Mouse (Mus musculus) limb, embryonic 11.5 days (tissue): ENCODE data around the gene Pole. TPM values are rescaled to one million over a fixed set of nuclear protein-coding genes. Genes with fewer than 3 reads are reported as not detected.
A peak's percentile ranks its signal among the peaks of the same experiment; 100 is the strongest.

ENCODE experiments used
- ATAC-seq: fragments of 200-750 bp; cut with Nextera tagmentation; 2 replicates; pipeline ENCODE4 v1.8.0; 2017; ENCODE audit warnings: low read depth; ENCODE audit not compliant: insufficient number of reproducible peaks, low FRiP score, low TSS enrichment
- DNase-seq: peaks from one replicate; pipeline ENCODE4 v3.0.0-alpha.2; 2015; ENCODE audit warnings: low spot score
- H3K27ac ChIP-seq: fragments of 300-500 bp; sonication (generic); replicated peaks from 2 replicates; pipeline ENCODE4 v1.5.1; 2014; ENCODE audit warnings: low read depth, mild to moderate bottlenecking, low read length
- H3K27me3 ChIP-seq: fragments of 300-500 bp; sonication (generic); 2 replicates; pipeline ENCODE4 v1.6.1; 2014; ENCODE audit warnings: mild to moderate bottlenecking, low read length, mixed read lengths; ENCODE audit not compliant: control insufficient read depth, insufficient read depth
- H3K36me3 ChIP-seq: fragments of 300-500 bp; sonication (generic); 2 replicates; pipeline ENCODE4 v1.6.1; 2014; ENCODE audit warnings: mild to moderate bottlenecking, low read length, moderate library complexity, mixed read lengths; ENCODE audit not compliant: control insufficient read depth, insufficient read depth
- H3K4me1 ChIP-seq: fragments of 300-500 bp; sonication (generic); 2 replicates; pipeline ENCODE4 v1.6.1; 2014; ENCODE audit warnings: low read length, mixed read lengths; ENCODE audit not compliant: control insufficient read depth, insufficient read depth
- H3K4me2 ChIP-seq: fragments of 300-500 bp; sonication (generic); 2 replicates; pipeline ENCODE4 v1.6.1; 2014; ENCODE audit warnings: low read depth, mild to moderate bottlenecking, moderate library complexity; ENCODE audit not compliant: severe bottlenecking
- H3K4me3 ChIP-seq: fragments of 300-500 bp; sonication (generic); 2 replicates; pipeline ENCODE4 v1.5.1; 2014; ENCODE audit warnings: low read depth, low read length
- H3K9ac ChIP-seq: fragments of 300-500 bp; sonication (generic); 2 replicates; pipeline ENCODE4 v1.6.1; 2014; ENCODE audit warnings: mild to moderate bottlenecking, low read length
- H3K9me3 ChIP-seq: fragments of 300-500 bp; sonication (generic); 2 replicates; pipeline ENCODE4 v1.6.1; 2016; ENCODE audit warnings: low read length; ENCODE audit not compliant: control insufficient read depth
- WGBS: fragments of 180-500 bp; shearing (Covaris S2); extraction: QIAGEN DNeasy Blood & Tissue Kit; methylation state at CpG from one replicate; pipeline ENCODE4 v1.1.7; 2014; 5-methylcytosine and 5-hydroxymethylcytosine counted together
- polyA plus RNA-seq: library from polyadenylated mRNA; unstranded; fragments of >200 nt; fragmentation: Nextera tagmentation; extraction: Ambion mirVana; gene quantifications from 2 replicates; pipeline ENCODE4 v1.2.1, GENCODE M21; 2014

Gene Pole
- polyA plus RNA-seq, 1 experiment from 2014 or later, result 46.7 TPM

DNA sequence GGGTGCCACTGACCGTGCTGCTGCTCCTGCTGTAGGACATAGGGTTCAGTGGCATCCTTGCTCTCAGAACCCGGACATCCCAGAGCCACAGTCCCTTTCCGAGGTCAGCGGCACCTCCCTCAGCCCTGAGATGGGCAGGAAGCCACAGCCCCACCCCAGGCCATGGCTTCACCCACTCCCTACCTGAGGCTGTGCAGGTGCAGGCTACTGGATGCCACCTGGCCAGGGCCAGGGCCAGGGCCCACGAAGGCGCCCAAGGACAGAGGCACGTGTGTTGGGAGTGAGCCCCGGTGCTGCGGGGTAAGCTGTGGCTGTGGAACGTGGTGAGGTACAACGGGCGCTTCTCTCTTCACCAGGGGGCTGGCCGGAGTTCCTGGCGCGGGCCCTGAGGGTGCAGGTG lies 93.0 kb downstream of the Pole start:
- no peak for DNase-seq
- ATAC-seq, result no peak
- H3K4me3 ChIP-seq, result no peak overlapping the region
- H3K9ac ChIP-seq, result no peak overlapping the region
- no peaks in the 10 kb centered on the region for H3K9me3 ChIP-seq
- no peak overlapping the region for H3K27ac ChIP-seq
- peaks cover 4% of the 10 kb centered on the region for H3K4me1 ChIP-seq
- no peak overlapping the region for H3K4me2 ChIP-seq
- no peaks in the 10 kb centered on the region for H3K27me3 ChIP-seq
- H3K36me3 ChIP-seq, result peaks cover 21% of the 10 kb centered on the region
- WGBS, result 83% methylated on average over 15 of the region's 15 CpGs

DNA sequence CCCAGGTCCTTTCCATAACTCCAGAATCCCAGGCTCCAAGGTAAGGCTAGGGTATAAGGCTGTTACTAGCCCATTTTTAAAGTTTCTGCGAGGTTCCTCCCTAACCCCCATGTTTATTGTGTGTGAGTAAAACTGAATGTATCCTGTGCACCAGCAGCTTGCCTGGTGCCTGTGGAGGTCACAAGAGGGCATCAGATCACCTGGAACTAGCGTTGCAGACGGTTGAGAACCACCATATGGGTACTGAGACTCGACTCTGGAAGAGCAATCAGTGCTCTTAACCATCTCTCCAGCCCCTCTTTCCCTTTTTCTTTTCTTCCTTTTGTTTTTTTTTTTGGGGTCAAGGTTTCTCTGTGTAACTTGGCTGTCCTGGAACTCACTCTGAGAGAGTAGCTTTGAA lies 93.7 kb downstream of the Pole start:
- no peak for ATAC-seq
- Histone ChIP-seq H3K4me2 (no peak overlapping the region), H3K9ac (no peak overlapping the region), H3K36me3 (peaks cover 21% of the 10 kb centered on the region), H3K4me3 (no peak overlapping the region), H3K27ac (no peak overlapping the region; the same call in 1 of the 2 replicates), H3K27me3 (no peaks in the 10 kb centered on the region), H3K4me1 (peaks cover 6% of the 10 kb centered on the region), H3K9me3 (no peaks in the 10 kb centered on the region)
- no peak for DNase-seq
- 89% methylated on average over 4 of the region's 4 CpGs for WGBS

DNA sequence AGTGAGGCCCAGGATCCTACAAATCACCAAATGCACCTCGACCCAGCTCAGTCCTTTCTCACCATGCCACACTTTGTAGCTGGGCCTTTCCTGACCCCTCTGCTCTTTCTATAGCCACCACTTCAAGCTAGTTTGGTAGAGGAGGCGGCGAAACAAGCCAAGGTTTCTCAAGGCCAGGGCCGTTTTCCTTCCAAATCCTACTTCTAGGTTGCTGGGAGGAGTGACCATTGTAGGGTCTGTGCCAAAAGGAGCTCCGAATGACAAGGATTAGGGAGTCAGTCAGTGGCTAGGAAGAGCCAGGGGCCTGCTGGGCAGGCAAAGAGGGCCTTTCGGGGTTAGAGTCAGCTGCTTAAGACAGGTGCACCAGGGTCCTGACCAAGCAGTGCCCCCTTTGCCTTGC lies 98.4 kb downstream of the Pole start:
- DNase-seq, result no peak
- Histone ChIP-seq H3K36me3 (no peaks in the 10 kb centered on the region; the same call in none of the 2 replicates), H3K9me3 (no peaks in the 10 kb centered on the region), H3K4me3 (no peak overlapping the region), H3K4me1 (peaks cover 12% of the 10 kb centered on the region), H3K27me3 (no peaks in the 10 kb centered on the region), H3K9ac (no peak overlapping the region), H3K4me2 (no peak overlapping the region), H3K27ac (no peak overlapping the region)
- 82% methylated on average over 6 of the region's 6 CpGs for WGBS
- ATAC-seq, result no peak

DNA sequence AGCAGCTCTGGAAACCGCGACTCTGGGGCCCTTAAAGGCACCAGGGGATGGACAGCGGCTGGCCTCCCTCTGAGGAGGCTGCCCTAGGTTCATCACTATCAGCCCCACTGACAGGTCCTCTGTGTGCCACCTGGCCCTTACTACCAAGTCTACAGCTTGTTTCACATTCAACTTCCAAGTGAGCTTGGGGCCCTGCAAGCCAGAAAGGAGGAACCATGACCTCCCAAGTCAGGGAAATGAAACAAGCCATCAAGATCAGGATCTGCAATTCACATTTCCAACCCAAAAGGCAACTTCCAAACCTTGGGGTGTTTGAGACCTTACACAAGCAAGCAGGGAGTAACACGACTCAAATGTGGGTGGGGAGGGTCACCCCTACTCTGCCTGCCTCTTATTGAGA lies 99.2 kb downstream of the Pole start:
- H3K4me2 ChIP-seq, result peak overlapping the region; percentile 76
- no peaks in the 10 kb centered on the region for H3K9me3 ChIP-seq
- DNase-seq (no peak), ATAC-seq (no peak)
- peak overlapping the region; percentile 89 for H3K4me3 ChIP-seq
- 0 out of 2 replicates have a peak overlapping the region, but pooled peaks have one; percentile 81 for H3K9ac ChIP-seq
- H3K4me1 ChIP-seq, result peaks cover 12% of the 10 kb centered on the region
- no peaks in the 10 kb centered on the region for H3K27me3 ChIP-seq
- H3K27ac ChIP-seq, result no peak overlapping the region
- 68% methylated on average over 4 of the region's 4 CpGs for WGBS
- H3K36me3 ChIP-seq, result no peaks in the 10 kb centered on the region; the same call in none of the 2 replicates

DNA sequence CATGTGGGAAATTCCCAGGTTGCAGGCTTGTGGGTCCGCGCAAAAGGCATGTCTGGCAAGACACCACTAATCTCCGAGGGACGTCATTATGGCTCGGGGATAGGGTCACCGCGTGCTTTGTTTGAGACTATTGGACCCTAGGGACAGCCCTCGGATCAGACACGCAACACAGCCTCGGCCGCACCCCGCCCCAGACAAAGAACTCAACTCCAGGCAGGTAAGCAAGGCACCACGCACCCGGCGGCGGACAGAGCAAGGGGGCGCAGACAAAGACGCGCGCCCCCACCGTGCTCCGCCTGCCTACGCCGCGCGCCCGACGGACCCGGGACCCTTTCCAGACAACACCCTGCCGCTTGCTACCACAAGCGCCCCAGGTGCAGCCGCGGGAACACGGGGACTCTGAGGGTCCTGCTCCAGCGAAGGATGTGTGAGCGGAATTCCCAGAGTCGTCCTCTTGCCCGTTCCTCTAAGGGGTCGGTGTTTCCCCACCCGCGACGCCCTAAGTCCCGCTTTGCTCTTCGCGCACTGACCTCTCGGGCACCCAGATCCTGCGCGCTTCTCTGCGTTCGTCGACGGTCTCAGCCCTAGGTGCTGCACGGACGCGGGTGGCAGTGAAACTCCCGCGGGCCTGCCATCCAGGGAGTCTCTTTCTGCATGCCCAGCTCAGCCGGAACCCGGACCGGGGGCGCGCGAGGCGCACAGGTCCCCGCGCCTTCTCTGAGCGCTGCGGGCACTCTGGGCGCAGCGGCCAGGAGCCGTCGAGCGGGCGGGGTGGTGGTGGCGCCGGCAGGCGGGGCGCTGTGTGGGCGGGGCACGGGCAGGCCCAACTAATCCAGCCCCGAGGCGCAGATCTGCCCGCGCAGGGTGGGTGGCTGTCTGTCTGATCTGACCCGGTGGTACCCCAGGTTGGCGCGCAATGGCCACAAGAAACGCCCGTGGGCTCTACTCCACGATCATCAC lies 100.5 kb downstream of the Pole start:
- WGBS, result under 1% methylated on average over 90 of the region's 90 CpGs
- Histone ChIP-seq H3K27ac (0 out of 2 replicates have a peak overlapping the region, but pooled peaks have one; percentile 1), H3K4me2 (peak overlapping the region; percentile 76), H3K9me3 (no peaks in the 10 kb centered on the region), H3K4me3 (peak overlapping the region; percentile 89), H3K27me3 (no peaks in the 10 kb centered on the region), H3K4me1 (peaks cover 12% of the 10 kb centered on the region), H3K9ac (peak overlapping the region; percentile 81), H3K36me3 (no peaks in the 10 kb centered on the region)
- peak; percentile 89 for DNase-seq
- peak; percentile 90 for ATAC-seq

Other genes starting within 250 kb of the Pole start
- gene Gm17655, start 213.8 kb upstream of the Pole start, polyA plus RNA-seq, result 3.7 and 8.3 TPM in 2 replicates
- 0.64 and 1.6 TPM in 2 replicates for gene Gm35315, start 191.9 kb upstream of the Pole start, polyA plus RNA-seq
- 0.57 and 0.75 TPM in 2 replicates for gene Plcxd1, start 186.3 kb upstream of the Pole start, polyA plus RNA-seq
- 27.4 and 29.7 TPM in 2 replicates for gene Gtpbp6, start 178.1 kb upstream of the Pole start, polyA plus RNA-seq
- 4.1 and 4.2 TPM in 2 replicates for gene Zfp605, start 176.2 kb upstream of the Pole start, polyA plus RNA-seq
- gene Chfr, start 150.5 kb upstream of the Pole start, polyA plus RNA-seq, result 28.0 and 33.4 TPM in 2 replicates
- 25.2 and 26.3 TPM in 2 replicates for gene Golga3, start 109.6 kb upstream of the Pole start, polyA plus RNA-seq
- gene Ankle2, start 55.3 kb upstream of the Pole start, polyA plus RNA-seq, result 44.4 and 47.5 TPM in 2 replicates
- 97.2 and 99.0 TPM in 2 replicates for gene Pgam5, start 16.4 kb upstream of the Pole start, polyA plus RNA-seq
- 9.8 and 10.9 TPM in 2 replicates for gene Pxmp2, start 120 bp upstream of the Pole start, polyA plus RNA-seq
- gene P2rx2, start 56.9 kb downstream of the Pole start, polyA plus RNA-seq, result 0.56 and 0.72 TPM in 2 replicates
- gene Lrcol1, start 58.4 kb downstream of the Pole start, polyA plus RNA-seq, result not detected in 2 replicates
- gene Fbrsl1, start 162.2 kb downstream of the Pole start, polyA plus RNA-seq, result 23.3 and 23.9 TPM in 2 replicates